13 mouse cellular contexts compared by ENCODE assay signal in genomic region chr10:20112026-20112973, GRCm38 (mm10). TPM values are rescaled to one million over a fixed set of nuclear protein-coding genes. Genes with fewer than 3 reads are reported as not detected.
DNase-seq lines count a peak whose midpoint lies in the region; ATAC-seq and TF ChIP-seq lines count a peak whose summit lies in the region.
"Had no signal": no experiment of that assay in that cellular context is flagged by ENCODE, and none has a peak within 500 bp of the region (broad histone marks: within the 10 kb centered on the region; RNA-seq: fewer than 3 reads in every experiment).

No protein-coding gene starts in this region.

- ATAC-seq in forebrain, postnatal 0 days = peak; percentile 50
- ATAC-seq in forebrain, embryonic 15.5 days (replicated peaks) = no peak
- no peak for ATAC-seq in midbrain, postnatal 0 days (ENCODE audit: low FRiP score)
- ATAC-seq in megakaryocyte-erythroid progenitor cell, adult 5-6 weeks (replicated peaks; ENCODE audit: low FRiP score, low TSS enrichment, poor library complexity, severe bottlenecking) = peak; percentile 27

- H3K4me3 ChIP-seq in forebrain, postnatal 0 days (ENCODE audit: low read depth, low read length) = no peak overlapping the region
- H3K4me3 ChIP-seq in forebrain, embryonic 15.5 days = no peak overlapping the region
- no peak overlapping the region for H3K4me3 ChIP-seq in midbrain, postnatal 0 days (ENCODE audit: low read depth, low read length)
- no peak overlapping the region for H3K4me3 ChIP-seq in midbrain, embryonic 10.5 days
- H3K4me3 ChIP-seq: heart, embryonic 15.5 days; hindbrain, embryonic 13.5 days had no signal

- 77% methylated on average over 18 of the region's 18 CpGs for WGBS in forebrain, postnatal 0 days
- WGBS in forebrain, embryonic 15.5 days = 80% methylated on average over 18 of the region's 18 CpGs
- 85% methylated on average over 18 of the region's 18 CpGs for WGBS in midbrain, postnatal 0 days
- 88% methylated on average over 18 of the region's 18 CpGs for WGBS in midbrain, embryonic 10.5 days

- H3K4me2 ChIP-seq in forebrain, postnatal 0 days (ENCODE audit: low read depth) = no peak overlapping the region
- no peak overlapping the region for H3K4me2 ChIP-seq in forebrain, embryonic 15.5 days (replicated peaks)
- no peak overlapping the region for H3K4me2 ChIP-seq in midbrain, postnatal 0 days (ENCODE audit: low read depth, low read length, poor library complexity, severe bottlenecking)
- H3K4me2 ChIP-seq: heart, embryonic 15.5 days; hindbrain, embryonic 13.5 days had no signal

- H3K27ac ChIP-seq in forebrain, postnatal 0 days (ENCODE audit: low read depth, low read length) = no peak overlapping the region
- no peak overlapping the region for H3K27ac ChIP-seq in forebrain, embryonic 15.5 days (replicated peaks)
- H3K27ac ChIP-seq in midbrain, postnatal 0 days (ENCODE audit: low read depth, low read length) = no peak overlapping the region
- no peak overlapping the region for H3K27ac ChIP-seq in midbrain, embryonic 10.5 days (replicated peaks)
- H3K27ac ChIP-seq: heart, embryonic 15.5 days; hindbrain, embryonic 13.5 days had no signal

- peak; percentile 24 for DNase-seq in forebrain, postnatal 0 days
- peak; percentile 35 for DNase-seq in midbrain, postnatal 0 days (ENCODE audit: low spot score)
- DNase-seq in midbrain, embryonic 10.5 days (ENCODE audit: low spot score) = no peak
- peak; percentile 60 to 68 for DNase-seq in cerebellum, postnatal 10 days
- DNase-seq in testis, postnatal 10 days (ENCODE audit: low spot score) = no peak
- no peak for DNase-seq in urinary bladder, postnatal 25 days (ENCODE audit: low spot score)
- DNase-seq: embryo, embryonic 11 days; kidney, adult 11 months; kidney, postnatal 4 days had no signal

- no peaks in the 10 kb centered on the region for H3K27me3 ChIP-seq in forebrain, postnatal 0 days (ENCODE audit: insufficient read depth, low read length)
- H3K27me3 ChIP-seq in forebrain, embryonic 15.5 days = no peaks in the 10 kb centered on the region
- H3K27me3 ChIP-seq in midbrain, postnatal 0 days (ENCODE audit: insufficient read depth, low read length) = no peaks in the 10 kb centered on the region
- no peaks in the 10 kb centered on the region for H3K27me3 ChIP-seq in midbrain, embryonic 10.5 days (ENCODE audit: low read depth, poor library complexity, severe bottlenecking)
- H3K27me3 ChIP-seq: heart, embryonic 15.5 days; hindbrain, embryonic 13.5 days had no signal

- H3K9me3 ChIP-seq in forebrain, postnatal 0 days (ENCODE audit: low read length) = no peaks in the 10 kb centered on the region
- no peaks in the 10 kb centered on the region for H3K9me3 ChIP-seq in forebrain, embryonic 15.5 days
- no peaks in the 10 kb centered on the region for H3K9me3 ChIP-seq in midbrain, postnatal 0 days (ENCODE audit: low read length)
- no peaks in the 10 kb centered on the region for H3K9me3 ChIP-seq in midbrain, embryonic 10.5 days (replicated peaks)
- H3K9me3 ChIP-seq: heart, embryonic 15.5 days; hindbrain, embryonic 13.5 days had no signal

- no peak for TF ChIP-seq CTCF in forebrain, postnatal 0 days (IDR thresholded peaks at IDR 0.05; ENCODE audit: low read depth)
- no peak for TF ChIP-seq CTCF in midbrain, postnatal 0 days (IDR thresholded peaks at IDR 0.05)

- H3K9ac ChIP-seq in forebrain, postnatal 0 days = no peak overlapping the region
- no peak overlapping the region for H3K9ac ChIP-seq in forebrain, embryonic 15.5 days (replicated peaks)
- no peak overlapping the region for H3K9ac ChIP-seq in midbrain, postnatal 0 days (replicated peaks; ENCODE audit: low read length, poor library complexity, severe bottlenecking)
- H3K9ac ChIP-seq: heart, embryonic 15.5 days; hindbrain, embryonic 13.5 days had no signal

- no peaks in the 10 kb centered on the region for H3K36me3 ChIP-seq in forebrain, postnatal 0 days (ENCODE audit: insufficient read depth)
- H3K36me3 ChIP-seq in forebrain, embryonic 15.5 days = no peaks in the 10 kb centered on the region
- H3K36me3 ChIP-seq in midbrain, postnatal 0 days (ENCODE audit: insufficient read depth, low read length) = no peaks in the 10 kb centered on the region
- no peaks in the 10 kb centered on the region for H3K36me3 ChIP-seq in midbrain, embryonic 10.5 days
- H3K36me3 ChIP-seq: hindbrain, embryonic 13.5 days had no signal

- no peaks in the 10 kb centered on the region for H3K4me1 ChIP-seq in forebrain, postnatal 0 days (ENCODE audit: insufficient read depth)
- peaks cover 5% of the 10 kb centered on the region; the same call in 1 of the 2 replicates for H3K4me1 ChIP-seq in forebrain, embryonic 15.5 days
- H3K4me1 ChIP-seq in midbrain, postnatal 0 days (ENCODE audit: insufficient read depth, low read length) = no peaks in the 10 kb centered on the region
- 0 out of 2 replicates have a peak, but pooled peaks cover 6% of the 10 kb centered on the region for H3K4me1 ChIP-seq in midbrain, embryonic 10.5 days
- H3K4me1 ChIP-seq: heart, embryonic 15.5 days; hindbrain, embryonic 13.5 days had no signal

RNA-seq across cellular contexts. Expression of gene Map7, which starts 36.0 kb away (rescaled TPM):
- total RNA-seq in forebrain, postnatal 0 days (2014; rRNA removed) = 6.9 and 14.5 TPM in 2 replicates
- polyA plus RNA-seq in forebrain, postnatal 0 days (2015; fragmentation: Nextera tagmentation; extraction: Ambion mirVana) = 4.3 and 6.3 TPM in 2 replicates
- 4.7 and 6.2 TPM in 2 replicates for polyA plus RNA-seq in forebrain, embryonic 15.5 days (2015; fragmentation: Nextera tagmentation; extraction: Ambion mirVana)
- total RNA-seq in midbrain, postnatal 0 days (2014; rRNA removed) = 8.3 and 13.9 TPM in 2 replicates
- polyA plus RNA-seq in midbrain, postnatal 0 days (2015; fragmentation: Nextera tagmentation; extraction: Ambion mirVana) = 6.6 and 8.7 TPM in 2 replicates
- polyA plus RNA-seq in midbrain, embryonic 10.5 days (2016; fragmentation: Nextera tagmentation; extraction: Ambion mirVana) = 9.9 and 10.9 TPM in 2 replicates
- total RNA-seq in megakaryocyte-erythroid progenitor cell, adult 5-6 weeks (2014; fragmentation: Nextera tagmentation) = 39.3 and 41.9 TPM in 2 replicates
- 58.8 and 64.9 TPM in 2 replicates for total RNA-seq in megakaryocyte-erythroid progenitor cell, adult 5-6 weeks (2017)

Comparison
In these comparisons a context has a peak if more than half of its experiments do, and no peak if none do; other contexts are left out.
1. ATAC-seq: peak in forebrain, postnatal 0 days (single experiment) and megakaryocyte-erythroid progenitor cell, adult 5-6 weeks (single experiment); none in forebrain, embryonic 15.5 days (single experiment) and midbrain, postnatal 0 days (single experiment).
2. DNase-seq: peak in forebrain, postnatal 0 days (single experiment), midbrain, postnatal 0 days (single experiment) and cerebellum, postnatal 10 days (2 of 2); none in midbrain, embryonic 10.5 days (single experiment), testis, postnatal 10 days (single experiment) and urinary bladder, postnatal 25 days (single experiment).